Mouse (Mus musculus) heart, adult 2 months (tissue): Measurements from ENCODE around the gene Ubqln3. TPM values are rescaled to one million over a fixed set of nuclear protein-coding genes. Genes with fewer than 3 reads are reported as not detected.

Experiments
- DNase-seq, 2 experiments: peaks; one replicate each; pipeline ENCODE4 v3.0.0; 2021
- H3K27ac ChIP-seq: fragments of 200-600 bp; 2 replicates; pipeline ENCODE4 v1.8.1; 2022
- H3K27me3 ChIP-seq: fragments of 200-500 bp; 2 replicates; pipeline ENCODE4 v1.6.1; 2012; ENCODE audit warnings: mild to moderate bottlenecking, low read length, inconsistent platforms, mixed read lengths; ENCODE audit not compliant: control insufficient read depth, insufficient read depth
- H3K36me3 ChIP-seq: fragments of 200-500 bp; 2 replicates; pipeline ENCODE4 v1.6.1; 2012; ENCODE audit warnings: low read length, inconsistent platforms; ENCODE audit not compliant: control insufficient read depth, insufficient read depth
- H3K4me1 ChIP-seq: fragments of 200-500 bp; 2 replicates; pipeline ENCODE4 v1.6.1; 2011; ENCODE audit warnings: low read length; ENCODE audit not compliant: control insufficient read depth, insufficient read depth
- H3K4me3 ChIP-seq: fragments of 200-600 bp; 2 replicates; pipeline ENCODE4 v1.8.1; 2022
- H3K79me2 ChIP-seq: fragments of 200-500 bp; replicated peaks from 2 replicates; pipeline ENCODE4 v1.6.1; 2012; ENCODE audit warnings: mild to moderate bottlenecking, inconsistent platforms, low read length, moderate library complexity, mixed read lengths; ENCODE audit not compliant: control insufficient read depth, insufficient read depth
- H3K9ac ChIP-seq: fragments of 200-500 bp; 2 replicates; pipeline ENCODE4 v1.6.1; 2012; ENCODE audit warnings: low read depth, mild to moderate bottlenecking, control low read depth, inconsistent platforms, low read length, mixed read lengths
- CTCF ChIP-seq: fragments of 200-600 bp; IDR thresholded peaks from 2 replicates; pipeline ENCODE4 v1.8.1; 2022; ENCODE audit warnings: antibody characterized with exemption, mild to moderate bottlenecking, moderate library complexity
- EP300 ChIP-seq: fragments of 200-500 bp; IDR thresholded peaks from 2 replicates; pipeline ENCODE4 v1.6.1; 2011; ENCODE audit warnings: low read depth, low read length, control low read depth; ENCODE audit not compliant: insufficient read depth
- POLR2A ChIP-seq: fragments of 200-500 bp; IDR thresholded peaks from 2 replicates; pipeline ENCODE4 v1.6.1; 2011; ENCODE audit warnings: mild to moderate bottlenecking, low read depth, low read length, control low read depth; ENCODE audit not compliant: insufficient read depth
- WGBS: fragments of 180-500 bp; shearing (Covaris S2); methylation state at CpG from one replicate; pipeline ENCODE4 v1.1.7; 2018; 5-methylcytosine and 5-hydroxymethylcytosine counted together
- intact Hi-C: fragments of 180-260 bp; cut with DNase I; formaldehyde crosslinking; loops from one replicate; pipeline ENCODE4 v1.15.1; 2025
- polyA plus RNA-seq: library from polyadenylated mRNA; depleted of rRNA; stranded (reverse); fragments of >200 nt; gene quantifications from 2 replicates; pipeline ENCODE4 v1.2.3, GENCODE M21; 2012
- total RNA-seq, 2 experiments: library from RNA; stranded (reverse); gene quantifications; 2 replicates each; pipeline ENCODE4 v1.2.3; 2021

Gene Ubqln3
- total and polyA plus RNA-seq, 3 experiments, result 0.18 TPM; not detected in 2

GRCm38 (mm10) chr7:104169634-104170204 lies 26.6 kb upstream of the Ubqln3 start:
- TF ChIP-seq EP300 (no peak), CTCF (no peak), POLR2A (no peak)
- no peaks in the 10 kb centered on the region for H3K36me3 ChIP-seq
- H3K27ac ChIP-seq, result no peak overlapping the region
- H3K27me3 ChIP-seq, result no peaks in the 10 kb centered on the region
- no peak overlapping the region for H3K4me3 ChIP-seq
- H3K9ac ChIP-seq, result no peak overlapping the region
- no peaks in the 10 kb centered on the region for H3K79me2 ChIP-seq
- H3K4me1 ChIP-seq, result no peaks in the 10 kb centered on the region
- DNase-seq, result no peak
- WGBS, result 44% methylated on average over 6 of the region's 6 CpGs
- intact Hi-C loops, result no loop called here

- no peak for DNase-seq
- H3K79me2 ChIP-seq, result no peaks in the 10 kb centered on the region
- no peak overlapping the region for H3K4me3 ChIP-seq
- no peak overlapping the region for H3K27ac ChIP-seq
- no peaks in the 10 kb centered on the region for H3K36me3 ChIP-seq
- 78% methylated on average over 6 of the region's 6 CpGs for WGBS
- H3K9ac ChIP-seq, result no peak overlapping the region
- no peaks in the 10 kb centered on the region for H3K27me3 ChIP-seq
- H3K4me1 ChIP-seq, result no peaks in the 10 kb centered on the region
- TF ChIP-seq POLR2A (no peak), EP300 (no peak), CTCF (no peak)
- intact Hi-C loops, result no loop called here
Measured at GRCm38 (mm10) chr7:104167105-104167504, 24.0 kb upstream of the Ubqln3 start.

GRCm38 (mm10) chr7:104150456-104150855 lies 7.4 kb upstream of the Ubqln3 start, which contains the start of gene Ubqlnl:
Gene Ubqlnl, minus strand, starts transcription at chr7:104150556.
- no peak within 1 kb of the TSS for H3K9ac ChIP-seq
- H3K4me3 ChIP-seq, result no peak within 1 kb of the TSS
- no peaks in the 10 kb centered on the region for H3K4me1 ChIP-seq
- no peaks in the 10 kb centered on the region for H3K36me3 ChIP-seq
- no peak within 1 kb of the TSS for H3K27ac ChIP-seq
- 86% methylated on average over 2 of the region's 2 CpGs for WGBS
- no peaks in the 10 kb centered on the region for H3K27me3 ChIP-seq
- H3K79me2 ChIP-seq, result no peaks in the 10 kb centered on the region
- no peak for TF ChIP-seq EP300
- no peak for TF ChIP-seq CTCF
- TF ChIP-seq POLR2A, result no peak
- intact Hi-C loops, result no loop called here
- no peak for DNase-seq

- Histone ChIP-seq H3K79me2 (no peaks in the 10 kb centered on the region), H3K36me3 (no peaks in the 10 kb centered on the region), H3K4me3 (no peak within 1 kb of the TSS), H3K9ac (no peak within 1 kb of the TSS), H3K27ac (no peak within 1 kb of the TSS), H3K27me3 (no peaks in the 10 kb centered on the region), H3K4me1 (no peaks in the 10 kb centered on the region)
- WGBS, result 80% methylated on average over 5 of the region's 5 CpGs
- intact Hi-C loops, result no loop called here
- no peak for DNase-seq
- TF ChIP-seq EP300 (no peak), POLR2A (no peak), CTCF (no peak)
Measured at GRCm38 (mm10) chr7:104137305-104137704, 5.8 kb downstream of the Ubqln3 start, which contains the start of gene Olfr643. Gene Olfr643, minus strand, starts transcription at chr7:104137405.

GRCm38 (mm10) chr7:104129726-104130125 lies 13.4 kb downstream of the Ubqln3 start, which contains the start of gene Ubqln5:
Gene Ubqln5, minus strand, starts transcription at chr7:104129826.
- no peaks in the 10 kb centered on the region for H3K4me1 ChIP-seq
- no peaks in the 10 kb centered on the region for H3K36me3 ChIP-seq
- TF ChIP-seq POLR2A (no peak), CTCF (no peak), EP300 (no peak)
- no peaks in the 10 kb centered on the region for H3K27me3 ChIP-seq
- intact Hi-C loops, result no loop called here
- no peak within 1 kb of the TSS for H3K9ac ChIP-seq
- 84% methylated on average over 5 of the region's 5 CpGs for WGBS
- no peak within 1 kb of the TSS for H3K4me3 ChIP-seq
- H3K79me2 ChIP-seq, result no peaks in the 10 kb centered on the region
- no peak within 1 kb of the TSS for H3K27ac ChIP-seq
- DNase-seq, result no peak

GRCm38 (mm10) chr7:104104757-104104972 lies 38.4 kb downstream of the Ubqln3 start, which contains the start of gene Olfr646:
Gene Olfr646, plus strand, starts transcription at chr7:104104873.
- H3K4me3 ChIP-seq, result no peak within 1 kb of the TSS
- TF ChIP-seq POLR2A, result no peak
- no peak for TF ChIP-seq EP300
- TF ChIP-seq CTCF, result no peak
- no peak within 1 kb of the TSS for H3K9ac ChIP-seq
- no peak for DNase-seq
- no peaks in the 10 kb centered on the region for H3K4me1 ChIP-seq
- H3K79me2 ChIP-seq, result no peaks in the 10 kb centered on the region
- no peak within 1 kb of the TSS for H3K27ac ChIP-seq
- intact Hi-C loops, result no loop called here
- no peaks in the 10 kb centered on the region for H3K36me3 ChIP-seq
- no peaks in the 10 kb centered on the region for H3K27me3 ChIP-seq
